Mouse (Mus musculus) heart, adult 11 months (tissue): Measurements from ENCODE around the gene Sema7a.

Experiments
- DNase-seq: peaks from one replicate; pipeline ENCODE4 v3.0.0; 2022

The Sema7a gene

GRCm38 (mm10) chr9:57985304-57985703 is 45.4 kb downstream of the Sema7a start:
- DNase-seq = no peak

- DNase-seq = no peak
These were observed 46.4 kb downstream of the Sema7a start for GRCm38 (mm10) chr9:57986293-57986692.

GRCm38 (mm10) chr9:57988098-57988497 is 48.2 kb downstream of the Sema7a start:
- no peak for DNase-seq

- DNase-seq = no peak
These were observed 49.4 kb downstream of the Sema7a start for GRCm38 (mm10) chr9:57989309-57989708.

GRCm38 (mm10) chr9:57990438-57991110 is 50.7 kb downstream of the Sema7a start:
- DNase-seq = peak; percentile 95

- DNase-seq = no peak
These were observed 52.1 kb downstream of the Sema7a start for GRCm38 (mm10) chr9:57992060-57992459.

- DNase-seq = no peak
These were observed 53.1 kb downstream of the Sema7a start for GRCm38 (mm10) chr9:57992781-57993591.

- DNase-seq = no peak
These were observed 55.4 kb downstream of the Sema7a start for GRCm38 (mm10) chr9:57995282-57995681.

- peak; percentile 89 for DNase-seq
These were observed 57.7 kb downstream of the Sema7a start for GRCm38 (mm10) chr9:57997511-57998031.

- DNase-seq = peak; percentile 88
These were observed 58.2 kb downstream of the Sema7a start for GRCm38 (mm10) chr9:57998032-57998659.

GRCm38 (mm10) chr9:57998685-57999084 is 58.8 kb downstream of the Sema7a start:
- no peak for DNase-seq

- no peak for DNase-seq
These were observed 59.8 kb downstream of the Sema7a start for GRCm38 (mm10) chr9:57999676-58000075.

GRCm38 (mm10) chr9:58003272-58003671 is 63.4 kb downstream of the Sema7a start:
- DNase-seq = no peak

- no peak for DNase-seq
These were observed 66.0 kb downstream of the Sema7a start, which contains the start of gene Cyp11a1 for GRCm38 (mm10) chr9:58005753-58006461. Gene Cyp11a1, plus strand, starts transcription at chr9:58006411.

- no peak for DNase-seq
These were observed 68.6 kb downstream of the Sema7a start for GRCm38 (mm10) chr9:58008336-58009014.

- DNase-seq = peak; percentile 98
These were observed 69.1 kb downstream of the Sema7a start for GRCm38 (mm10) chr9:58009015-58009362.

- no peak for DNase-seq
These were observed 69.7 kb downstream of the Sema7a start for GRCm38 (mm10) chr9:58009588-58009987.

- no peak for DNase-seq
These were observed 71.1 kb downstream of the Sema7a start for GRCm38 (mm10) chr9:58011027-58011426.

- no peak for DNase-seq
These were observed 71.6 kb downstream of the Sema7a start for GRCm38 (mm10) chr9:58011552-58011951.
